Mouse (Mus musculus): ENCODE data around the gene Osbpl6. TPM values are rescaled to one million over a fixed set of nuclear protein-coding genes. Genes with fewer than 3 reads are reported as not detected.

The Osbpl6 gene
- polyA plus RNA-seq, 1 experiment from 2014 or later = 5.9 TPM

DNA sequence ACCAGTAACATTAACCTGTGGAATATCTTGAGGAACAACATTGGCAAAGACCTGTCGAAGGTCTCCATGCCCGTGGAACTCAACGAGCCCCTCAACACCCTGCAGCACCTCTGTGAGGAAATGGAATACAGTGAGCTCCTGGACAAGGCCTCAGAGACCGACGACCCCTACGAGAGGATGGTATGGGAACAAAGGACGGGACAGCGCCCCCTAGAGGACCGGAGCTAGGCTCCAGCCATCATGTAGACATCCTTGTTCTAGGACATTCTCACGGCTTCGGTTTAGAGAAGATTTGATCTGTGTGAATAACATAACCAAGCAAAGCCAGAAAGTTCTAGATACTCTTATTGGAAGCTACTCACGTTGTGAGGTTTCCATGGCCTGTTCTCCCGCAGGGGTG, 178.8 kb downstream of the Osbpl6 start:
- Histone ChIP-seq H3K4me3 (ENCODE audit: low read depth, low read length) (no peak overlapping the region), H3K4me1 (ENCODE audit: control insufficient read depth, insufficient read depth, low read length) (no peaks in the 10 kb centered on the region), H3K27ac (ENCODE audit: low read depth, low read length) (no peak overlapping the region), H3K36me3 (ENCODE audit: control insufficient read depth, insufficient read depth, low read length) (0 out of 2 replicates have a peak, but pooled peaks cover 3% of the 10 kb centered on the region), H3K9ac (ENCODE audit: low read depth, low read length) (no peak overlapping the region), H3K9me3 (replicated peaks; ENCODE audit: control insufficient read depth, low read length) (no peaks in the 10 kb centered on the region), H3K4me2 (no peak overlapping the region), H3K27me3 (ENCODE audit: control insufficient read depth, insufficient read depth, low read length) (no peaks in the 10 kb centered on the region)
- no peak for ATAC-seq (replicated peaks; ENCODE audit: insufficient number of reproducible peaks, low FRiP score, low TSS enrichment)
- WGBS (ENCODE audit: insufficient replicate concordance) = 87% methylated on average over 13 of the region's 13 CpGs

GRCm38 (mm10) chr2:76586906-76587305, 180.6 kb downstream of the Osbpl6 start:
- no peaks in the 10 kb centered on the region for H3K4me1 ChIP-seq (ENCODE audit: control insufficient read depth, insufficient read depth, low read length)
- 80% methylated on average over 10 of the region's 10 CpGs for WGBS (ENCODE audit: insufficient replicate concordance)
- H3K27ac ChIP-seq (ENCODE audit: low read depth, low read length) = no peak overlapping the region
- H3K9ac ChIP-seq (ENCODE audit: low read depth, low read length) = no peak overlapping the region
- H3K27me3 ChIP-seq (ENCODE audit: control insufficient read depth, insufficient read depth, low read length) = no peaks in the 10 kb centered on the region
- H3K4me3 ChIP-seq (ENCODE audit: low read depth, low read length) = no peak overlapping the region
- H3K36me3 ChIP-seq (ENCODE audit: control insufficient read depth, insufficient read depth, low read length) = 0 out of 2 replicates have a peak, but pooled peaks cover 3% of the 10 kb centered on the region
- no peaks in the 10 kb centered on the region for H3K9me3 ChIP-seq (replicated peaks; ENCODE audit: control insufficient read depth, low read length)
- ATAC-seq (replicated peaks; ENCODE audit: insufficient number of reproducible peaks, low FRiP score, low TSS enrichment) = no peak
- H3K4me2 ChIP-seq = no peak overlapping the region

DNA sequence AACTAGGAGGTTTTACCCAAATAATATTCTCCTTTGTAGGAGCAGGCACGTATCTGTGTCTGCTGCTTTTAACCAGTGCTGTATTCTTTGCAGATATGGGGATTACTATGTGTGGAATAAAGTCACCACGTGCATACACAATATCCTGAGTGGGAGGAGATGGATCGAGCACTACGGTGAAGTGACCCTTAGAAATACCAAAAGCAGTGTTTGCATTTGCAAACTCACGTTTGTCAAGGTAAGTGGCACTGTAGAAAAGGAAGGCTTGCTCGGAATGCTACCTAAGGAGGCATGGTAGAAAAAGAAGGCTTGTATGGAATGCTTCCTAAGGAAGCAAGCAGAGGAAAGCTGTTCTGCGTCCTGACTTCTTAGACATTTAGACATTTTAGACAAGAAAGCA, 183.9 kb downstream of the Osbpl6 start:
- Histone ChIP-seq H3K4me1 (ENCODE audit: control insufficient read depth, insufficient read depth, low read length) (no peaks in the 10 kb centered on the region), H3K4me2 (no peak overlapping the region), H3K36me3 (ENCODE audit: control insufficient read depth, insufficient read depth, low read length) (no peaks in the 10 kb centered on the region; the same call in 1 of the 2 replicates), H3K27ac (ENCODE audit: low read depth, low read length) (no peak overlapping the region), H3K27me3 (ENCODE audit: control insufficient read depth, insufficient read depth, low read length) (no peaks in the 10 kb centered on the region), H3K9ac (ENCODE audit: low read depth, low read length) (no peak overlapping the region), H3K9me3 (replicated peaks; ENCODE audit: control insufficient read depth, low read length) (no peaks in the 10 kb centered on the region), H3K4me3 (ENCODE audit: low read depth, low read length) (no peak overlapping the region)
- WGBS (ENCODE audit: insufficient replicate concordance) = 79% methylated on average over 7 of the region's 7 CpGs
- no peak for ATAC-seq (replicated peaks; ENCODE audit: insufficient number of reproducible peaks, low FRiP score, low TSS enrichment)

DNA sequence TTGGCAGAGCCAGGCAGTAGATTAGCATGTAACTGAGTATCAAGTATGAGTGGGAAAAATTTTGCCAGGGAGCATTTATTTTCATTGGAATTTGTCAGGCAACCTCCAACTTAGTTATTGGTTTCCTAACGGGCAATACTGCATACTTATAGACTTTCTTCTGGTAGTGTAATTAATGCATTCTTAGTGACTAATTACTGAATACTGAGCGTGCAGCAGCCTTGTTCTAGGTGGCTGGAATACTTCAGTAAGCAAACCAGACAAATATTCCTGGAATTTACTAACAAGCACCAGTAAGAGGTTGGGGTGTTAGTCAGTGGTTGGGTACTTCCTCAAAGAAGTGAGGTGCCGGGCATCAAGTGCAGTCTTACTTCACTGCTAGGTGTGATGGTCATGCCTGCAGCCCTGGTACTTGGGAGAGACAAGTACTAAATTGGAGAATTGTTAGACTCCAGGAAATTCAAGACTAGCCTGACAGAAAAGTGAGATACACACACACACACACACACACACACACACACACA, 186.2 kb downstream of the Osbpl6 start:
- H3K4me2 ChIP-seq = no peak overlapping the region
- 61% methylated on average over 3 of the region's 3 CpGs for WGBS (ENCODE audit: insufficient replicate concordance)
- no peaks in the 10 kb centered on the region for H3K4me1 ChIP-seq (ENCODE audit: control insufficient read depth, insufficient read depth, low read length)
- ATAC-seq (replicated peaks; ENCODE audit: insufficient number of reproducible peaks, low FRiP score, low TSS enrichment) = no peak
- no peaks in the 10 kb centered on the region; the same call in 1 of the 2 replicates for H3K36me3 ChIP-seq (ENCODE audit: control insufficient read depth, insufficient read depth, low read length)
- no peak overlapping the region for H3K27ac ChIP-seq (ENCODE audit: low read depth, low read length)
- H3K4me3 ChIP-seq (ENCODE audit: low read depth, low read length) = no peak overlapping the region
- H3K27me3 ChIP-seq (ENCODE audit: control insufficient read depth, insufficient read depth, low read length) = no peaks in the 10 kb centered on the region
- H3K9me3 ChIP-seq (replicated peaks; ENCODE audit: control insufficient read depth, low read length) = no peaks in the 10 kb centered on the region
- H3K9ac ChIP-seq (ENCODE audit: low read depth, low read length) = no peak overlapping the region

- H3K4me1 ChIP-seq (ENCODE audit: control insufficient read depth, insufficient read depth, low read length) = no peaks in the 10 kb centered on the region
- H3K36me3 ChIP-seq (ENCODE audit: control insufficient read depth, insufficient read depth, low read length) = no peaks in the 10 kb centered on the region; the same call in 1 of the 2 replicates
- no peak overlapping the region for H3K4me2 ChIP-seq
- no peak for ATAC-seq (replicated peaks; ENCODE audit: insufficient number of reproducible peaks, low FRiP score, low TSS enrichment)
- no peak overlapping the region for H3K4me3 ChIP-seq (ENCODE audit: low read depth, low read length)
- no peak overlapping the region for H3K9ac ChIP-seq (ENCODE audit: low read depth, low read length)
- H3K9me3 ChIP-seq (replicated peaks; ENCODE audit: control insufficient read depth, low read length) = no peaks in the 10 kb centered on the region
- H3K27ac ChIP-seq (ENCODE audit: low read depth, low read length) = no peak overlapping the region
- 85% methylated on average over 11 of the region's 11 CpGs for WGBS (ENCODE audit: insufficient replicate concordance)
- H3K27me3 ChIP-seq (ENCODE audit: control insufficient read depth, insufficient read depth, low read length) = no peaks in the 10 kb centered on the region
Observed at GRCm38 (mm10) chr2:76597521-76597920, 191.2 kb downstream of the Osbpl6 start.

DNA sequence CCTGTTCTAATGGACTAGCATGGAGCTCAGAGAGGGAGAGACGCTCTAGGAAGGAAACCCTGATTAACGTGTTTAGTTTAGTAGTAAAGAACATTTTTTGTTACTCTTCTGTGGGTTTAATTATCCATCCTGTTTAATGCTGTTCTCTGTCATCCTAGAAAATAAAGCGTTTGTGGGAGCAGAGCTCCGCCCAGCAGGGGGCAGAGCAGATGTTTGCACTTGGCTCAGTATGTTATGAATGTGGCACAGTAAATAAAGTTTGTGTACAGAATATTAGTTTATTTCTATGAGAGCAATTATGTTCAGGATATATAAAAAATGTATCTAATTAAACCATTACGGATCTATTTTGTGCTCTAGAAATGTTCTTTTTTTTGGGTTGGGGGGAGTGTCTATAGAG, 192.9 kb downstream of the Osbpl6 start:
- Histone ChIP-seq H3K4me3 (ENCODE audit: low read depth, low read length) (no peak overlapping the region), H3K9ac (ENCODE audit: low read depth, low read length) (no peak overlapping the region), H3K9me3 (replicated peaks; ENCODE audit: control insufficient read depth, low read length) (no peaks in the 10 kb centered on the region), H3K36me3 (ENCODE audit: control insufficient read depth, insufficient read depth, low read length) (no peaks in the 10 kb centered on the region; the same call in 1 of the 2 replicates), H3K27ac (ENCODE audit: low read depth, low read length) (no peak overlapping the region), H3K4me2 (no peak overlapping the region), H3K27me3 (ENCODE audit: control insufficient read depth, insufficient read depth, low read length) (no peaks in the 10 kb centered on the region), H3K4me1 (ENCODE audit: control insufficient read depth, insufficient read depth, low read length) (no peaks in the 10 kb centered on the region)
- no peak for ATAC-seq (replicated peaks; ENCODE audit: insufficient number of reproducible peaks, low FRiP score, low TSS enrichment)
- WGBS (ENCODE audit: insufficient replicate concordance) = 72% methylated on average over 5 of the region's 5 CpGs

- no peak overlapping the region for H3K4me2 ChIP-seq
- no peak overlapping the region for H3K27ac ChIP-seq (ENCODE audit: low read depth, low read length)
- no peaks in the 10 kb centered on the region for H3K36me3 ChIP-seq (ENCODE audit: control insufficient read depth, insufficient read depth, low read length)
- ATAC-seq (replicated peaks; ENCODE audit: insufficient number of reproducible peaks, low FRiP score, low TSS enrichment) = no peak
- no peaks in the 10 kb centered on the region for H3K27me3 ChIP-seq (ENCODE audit: control insufficient read depth, insufficient read depth, low read length)
- H3K9me3 ChIP-seq (replicated peaks; ENCODE audit: control insufficient read depth, low read length) = no peaks in the 10 kb centered on the region
- H3K9ac ChIP-seq (ENCODE audit: low read depth, low read length) = no peak overlapping the region
- no peak overlapping the region for H3K4me3 ChIP-seq (ENCODE audit: low read depth, low read length)
- WGBS (ENCODE audit: insufficient replicate concordance) = 85% methylated on average over 1 of the region's 1 CpGs
- no peaks in the 10 kb centered on the region for H3K4me1 ChIP-seq (ENCODE audit: control insufficient read depth, insufficient read depth, low read length)
Observed at GRCm38 (mm10) chr2:76602256-76602655, 195.9 kb downstream of the Osbpl6 start.

GRCm38 (mm10) chr2:76606704-76607103, 200.4 kb downstream of the Osbpl6 start:
- Histone ChIP-seq H3K27ac (ENCODE audit: low read depth, low read length) (no peak overlapping the region), H3K4me3 (ENCODE audit: low read depth, low read length) (no peak overlapping the region), H3K36me3 (ENCODE audit: control insufficient read depth, insufficient read depth, low read length) (no peaks in the 10 kb centered on the region), H3K9me3 (replicated peaks; ENCODE audit: control insufficient read depth, low read length) (no peaks in the 10 kb centered on the region), H3K9ac (ENCODE audit: low read depth, low read length) (no peak overlapping the region), H3K27me3 (ENCODE audit: control insufficient read depth, insufficient read depth, low read length) (no peaks in the 10 kb centered on the region), H3K4me2 (no peak overlapping the region), H3K4me1 (ENCODE audit: control insufficient read depth, insufficient read depth, low read length) (no peaks in the 10 kb centered on the region)
- WGBS (ENCODE audit: insufficient replicate concordance) = 75% methylated on average over 3 of the region's 3 CpGs
- ATAC-seq (replicated peaks; ENCODE audit: insufficient number of reproducible peaks, low FRiP score, low TSS enrichment) = no peak

GRCm38 (mm10) chr2:76610326-76611104, 204.2 kb downstream of the Osbpl6 start:
- WGBS (ENCODE audit: insufficient replicate concordance) = 68% methylated on average over 10 of the region's 10 CpGs
- Histone ChIP-seq H3K4me1 (ENCODE audit: control insufficient read depth, insufficient read depth, low read length) (no peaks in the 10 kb centered on the region), H3K4me2 (no peak overlapping the region), H3K27ac (ENCODE audit: low read depth, low read length) (no peak overlapping the region), H3K4me3 (ENCODE audit: low read depth, low read length) (no peak overlapping the region), H3K9me3 (replicated peaks; ENCODE audit: control insufficient read depth, low read length) (no peaks in the 10 kb centered on the region), H3K36me3 (ENCODE audit: control insufficient read depth, insufficient read depth, low read length) (no peaks in the 10 kb centered on the region), H3K27me3 (ENCODE audit: control insufficient read depth, insufficient read depth, low read length) (no peaks in the 10 kb centered on the region), H3K9ac (ENCODE audit: low read depth, low read length) (no peak overlapping the region)
- no peak for ATAC-seq (replicated peaks; ENCODE audit: insufficient number of reproducible peaks, low FRiP score, low TSS enrichment)
